Mouse (Mus musculus) skeletal muscle tissue, adult 2 months (tissue): ENCODE measurements around the gene Gm10203.
"Not testable (repeated sequence)": the region's sequence is repeated elsewhere in the genome, so short reads cannot be mapped to it uniquely, and the experiment has no call there.

Experiments
- DNase-seq: peaks from one replicate; pipeline ENCODE4 v3.0.0-alpha.2; 2012; ENCODE audit warnings: low read depth, low spot score

The Gm10203 gene

DNA sequence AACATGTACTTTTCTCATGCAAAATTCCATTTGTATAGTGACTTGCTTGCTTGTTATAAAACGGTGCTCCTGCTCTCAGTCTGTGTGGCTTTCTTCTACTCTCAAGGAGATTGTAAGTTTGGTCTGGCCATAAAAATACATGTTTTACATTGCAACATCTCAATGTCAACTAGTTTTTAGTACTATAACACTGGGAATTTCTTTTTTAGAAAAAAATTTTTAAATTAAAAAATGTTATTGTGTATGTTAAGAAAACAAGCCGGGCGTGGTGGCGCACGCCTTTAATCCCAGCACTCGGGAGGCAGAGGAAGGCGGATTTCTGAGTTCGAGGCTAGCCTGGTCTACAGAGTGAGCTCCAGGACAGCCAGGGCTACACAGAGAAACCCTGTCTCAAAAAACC, at the start of gene Gm10203:
Gene Gm10203, plus strand, starts transcription at position 301 of the 400 bp plus-strand sequence.
- not testable (repeated sequence) for DNase-seq

DNA sequence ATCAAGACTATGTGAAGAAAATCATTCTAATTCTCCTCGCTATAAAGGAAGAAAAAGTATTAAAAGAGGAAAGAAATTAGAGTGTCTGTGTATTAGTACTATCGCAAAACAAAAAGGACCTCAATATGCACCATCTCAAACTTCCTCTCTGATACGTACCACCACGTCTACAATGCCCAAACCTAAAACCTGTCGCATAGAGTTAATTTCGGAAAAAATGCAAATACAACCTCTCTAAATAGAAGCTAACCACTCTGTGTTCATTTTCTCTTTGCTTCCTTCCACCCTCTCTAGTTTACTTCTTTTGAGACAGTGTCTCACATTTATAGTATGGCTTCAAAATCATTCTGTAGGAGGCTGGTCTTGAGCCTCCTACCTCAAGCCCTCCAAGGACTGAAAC, 37.6 kb upstream of the Gm10203 start:
- DNase-seq = no peak

DNA sequence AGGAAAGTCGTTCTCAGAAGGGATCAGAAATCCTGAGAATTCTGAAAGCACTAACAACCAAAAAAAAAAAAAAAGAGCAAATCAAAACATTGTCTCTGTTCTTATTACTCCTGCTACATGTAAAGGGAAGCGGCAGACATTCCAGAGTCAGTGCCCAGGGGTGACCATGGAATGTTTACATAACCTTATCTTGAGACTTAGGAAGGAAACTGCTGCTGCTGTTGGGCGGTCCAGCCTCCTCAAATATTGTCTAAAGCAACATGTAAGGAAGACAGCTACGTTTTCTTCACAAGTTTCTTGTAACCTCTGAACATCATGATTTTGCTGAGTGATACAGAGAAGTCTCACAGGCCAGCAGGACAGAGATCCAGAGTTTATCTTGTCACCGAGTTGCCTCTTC, 36.5 kb upstream of the Gm10203 start:
- DNase-seq = peak; percentile 9

DNA sequence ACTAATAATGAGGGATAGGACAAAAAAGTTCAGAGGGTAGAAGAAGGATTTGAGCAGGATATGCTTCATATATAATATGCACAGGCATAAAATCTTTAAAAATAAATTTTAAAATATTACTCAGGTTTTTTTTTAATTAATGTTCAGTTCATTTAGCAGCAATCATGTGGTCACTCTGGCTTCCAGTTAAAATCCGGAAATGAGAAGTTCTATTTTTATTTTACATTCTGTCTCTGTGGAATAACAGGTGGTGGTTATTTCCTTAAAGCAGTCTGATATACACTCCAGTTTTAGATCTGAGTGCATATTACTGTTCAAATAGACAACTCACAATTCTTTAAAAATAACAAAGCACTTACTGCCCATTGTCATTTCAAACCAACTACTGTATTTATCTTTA, 35.4 kb upstream of the Gm10203 start:
- no peak for DNase-seq

DNA sequence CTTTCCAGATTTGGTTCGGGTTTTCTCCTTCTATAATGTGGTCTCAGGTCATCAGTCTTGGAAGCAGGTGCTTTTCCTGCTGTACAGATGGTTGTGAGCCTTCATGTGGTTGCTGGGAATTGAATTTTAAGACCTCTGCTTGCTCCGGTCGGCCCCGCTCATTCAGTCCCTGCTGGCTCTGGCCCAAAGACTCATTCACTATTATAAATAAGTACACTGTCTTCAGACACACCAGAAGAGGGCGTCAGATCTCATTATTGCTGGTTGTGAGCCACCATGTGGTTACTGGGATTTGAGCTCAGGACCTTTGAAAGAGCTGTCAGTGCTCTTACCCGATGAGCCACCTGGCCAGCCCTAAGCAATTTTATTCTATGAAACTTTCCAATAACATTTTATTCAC, 34.6 kb upstream of the Gm10203 start:
- no peak for DNase-seq

DNA sequence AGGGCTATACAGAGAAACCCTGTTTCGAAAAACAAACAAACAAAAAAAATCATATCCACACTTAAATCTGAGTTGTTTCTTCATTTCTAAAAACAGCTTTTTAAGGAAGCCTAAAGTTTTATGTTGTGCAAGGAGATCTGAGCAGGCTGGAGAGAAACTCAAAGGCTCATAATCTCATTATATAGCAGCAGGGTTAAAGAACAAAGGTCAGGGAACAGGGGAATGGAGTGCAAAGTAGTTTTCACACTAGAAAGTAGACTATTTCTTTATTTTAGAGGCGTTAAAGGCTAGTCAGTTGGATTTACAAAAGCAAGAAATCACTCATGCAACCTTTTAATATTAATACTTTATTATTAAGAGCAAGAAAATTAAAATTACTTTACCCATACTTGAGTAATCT, 33.7 kb upstream of the Gm10203 start:
- no peak for DNase-seq

DNA sequence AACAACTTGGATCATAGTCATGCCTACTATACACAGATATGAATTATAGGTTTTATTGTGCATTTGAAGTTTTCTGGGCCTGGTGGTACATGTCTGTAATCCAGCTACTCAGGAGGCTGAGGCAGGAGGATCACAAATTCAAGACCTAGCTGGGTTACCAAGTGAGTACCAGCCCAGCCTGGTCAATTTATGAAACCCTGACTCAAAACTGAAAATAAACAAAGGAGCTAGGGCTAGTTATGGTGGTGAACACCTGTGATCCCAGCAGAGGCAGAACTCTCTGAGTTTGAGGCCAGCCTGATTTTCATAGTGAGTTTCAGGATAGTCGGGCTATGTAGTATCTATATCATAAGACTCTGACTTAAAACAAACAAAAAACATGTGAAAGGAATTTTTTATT, 32.7 kb upstream of the Gm10203 start:
- DNase-seq = no peak

DNA sequence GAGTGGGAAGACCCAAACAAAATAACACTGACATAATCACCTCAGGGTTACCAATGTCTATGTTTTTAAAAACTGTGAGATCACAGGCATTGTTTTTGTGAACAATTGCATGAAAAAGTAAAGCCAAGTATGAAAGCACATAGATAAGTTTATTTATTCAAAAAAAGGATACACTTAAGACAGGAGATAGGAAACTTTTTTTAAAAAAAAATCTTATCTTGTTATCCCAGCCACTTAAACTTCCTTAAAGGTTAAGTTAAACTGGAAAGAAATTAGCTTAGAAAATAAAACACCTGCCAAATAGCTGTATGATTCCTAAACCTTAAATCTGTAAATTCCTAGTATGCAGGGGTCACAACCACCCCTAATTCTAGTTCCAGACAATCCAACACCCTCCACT, 31.0 kb upstream of the Gm10203 start:
- no peak for DNase-seq

DNA sequence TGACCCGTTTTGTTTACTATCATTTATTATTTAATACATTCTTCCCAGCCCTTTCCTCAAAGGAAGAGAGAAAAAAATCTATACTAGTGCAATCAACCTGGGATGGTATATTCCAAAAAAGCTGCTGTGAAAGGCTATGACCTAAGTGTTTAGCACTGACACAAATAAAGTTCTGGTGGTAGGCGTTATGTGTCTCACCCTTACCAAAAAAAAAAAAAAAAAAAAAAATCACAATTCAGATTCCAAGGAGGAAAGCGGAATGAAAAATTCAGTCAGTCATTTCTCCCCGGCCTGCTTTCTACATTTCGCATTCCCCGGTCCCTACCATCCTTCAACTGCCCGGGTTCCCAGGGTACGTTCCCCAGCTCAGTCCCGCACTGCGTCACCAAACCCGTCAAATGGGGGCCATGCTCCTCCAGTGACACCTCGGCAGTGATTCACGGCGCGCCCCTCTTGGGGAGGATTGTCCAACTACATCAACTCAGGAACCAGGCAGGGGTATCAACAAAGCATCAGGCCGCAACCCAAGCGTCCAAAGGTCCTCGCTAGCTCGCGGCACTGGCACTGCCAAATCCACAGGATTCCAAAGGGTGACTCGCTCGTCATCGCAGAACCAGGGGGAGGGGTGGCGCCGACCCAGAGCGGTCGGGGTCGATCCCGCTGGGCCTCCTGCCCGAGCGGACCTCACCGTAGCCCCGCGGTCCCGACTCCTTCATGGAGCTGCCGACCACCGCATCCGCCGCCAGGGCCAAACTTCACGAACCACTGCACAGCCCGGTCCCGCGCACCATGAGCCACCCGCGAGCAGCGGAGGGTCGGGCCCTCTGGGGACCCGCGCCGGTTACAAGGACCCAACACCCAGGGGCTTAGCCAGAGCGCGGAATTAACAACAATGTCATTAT, 29.5 kb upstream of the Gm10203 start:
- DNase-seq = no peak

DNA sequence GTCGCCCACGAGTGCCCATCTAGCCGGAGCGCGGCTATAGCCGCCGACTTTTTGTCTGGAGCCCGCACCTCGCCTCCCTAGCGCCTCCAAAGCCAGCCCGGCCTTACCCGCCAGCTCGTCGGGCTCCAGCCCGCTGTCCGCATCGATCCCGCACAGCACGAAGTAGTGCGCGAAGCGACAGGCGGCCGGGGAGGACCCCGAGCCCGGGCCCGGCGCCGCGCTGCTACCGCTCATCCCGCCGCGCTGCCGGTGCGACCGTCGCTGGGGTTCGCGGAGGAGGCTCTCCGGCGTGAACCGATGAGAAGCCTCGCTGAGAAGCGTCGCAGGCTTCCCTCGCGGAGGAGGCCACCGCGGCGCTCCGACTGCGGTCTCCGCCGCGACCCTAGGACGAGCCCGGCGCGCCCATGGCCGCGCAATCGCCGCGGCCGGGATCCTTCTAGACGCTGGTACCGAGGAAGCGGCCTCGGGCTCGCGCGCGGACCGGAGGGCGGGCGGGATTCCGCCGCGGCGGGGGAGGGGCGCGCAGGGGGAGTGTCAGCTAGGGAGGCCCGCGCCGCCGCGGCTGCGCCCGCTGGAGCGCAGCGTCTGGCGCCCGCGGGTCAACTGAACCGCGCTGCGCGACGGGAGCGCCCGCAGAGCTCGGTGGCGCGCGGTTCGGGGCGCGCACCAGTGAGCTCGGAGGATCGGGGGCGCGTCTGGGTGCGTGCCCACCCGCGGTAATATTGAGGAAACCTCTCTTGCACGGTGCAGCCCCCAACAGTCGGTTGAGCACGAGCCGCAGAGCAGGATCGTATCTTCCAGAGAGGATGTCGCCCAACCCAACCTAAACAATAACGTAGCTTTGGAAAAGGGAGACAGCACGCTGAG, 28.7 kb upstream of the Gm10203 start, which contains the start of gene Dennd5b:
Gene Dennd5b, minus strand, starts transcription at position 605 of the 867 bp plus-strand sequence.
- peak; percentile 44 for DNase-seq

DNA sequence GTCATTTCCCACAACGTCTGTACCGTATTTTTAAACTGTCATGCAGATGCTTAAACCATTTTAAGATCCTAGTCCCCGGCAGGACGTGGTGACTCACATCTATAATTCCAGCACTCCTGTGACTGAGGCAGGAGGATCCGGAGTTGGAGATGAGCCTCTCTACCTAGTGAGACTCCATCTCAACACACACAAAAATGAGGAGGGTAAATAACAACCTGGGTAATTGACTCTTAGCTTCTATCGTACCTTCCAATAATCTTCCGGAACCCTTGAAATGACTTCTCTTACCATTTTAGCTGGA, 28.1 kb upstream of the Gm10203 start:
- no peak for DNase-seq

DNA sequence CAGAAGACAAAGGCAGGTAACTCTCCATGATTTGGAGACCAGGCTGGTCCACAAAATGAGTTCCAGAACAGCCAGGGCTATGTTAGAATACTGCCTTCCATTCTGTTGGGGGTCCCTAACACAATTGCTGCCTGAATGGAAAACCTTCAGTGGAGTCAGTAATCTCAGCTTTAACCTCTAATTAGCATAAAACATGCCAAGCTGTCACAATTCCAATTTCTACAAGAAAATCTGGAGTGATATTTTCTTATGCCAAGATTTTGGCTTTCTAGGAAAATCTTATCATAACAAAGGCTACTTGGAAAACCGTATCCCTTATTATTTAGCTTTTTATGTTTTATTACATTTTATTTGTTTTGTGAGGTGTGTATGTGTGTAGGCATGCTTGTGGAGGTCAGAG, 26.5 kb upstream of the Gm10203 start:
- DNase-seq = no peak

DNA sequence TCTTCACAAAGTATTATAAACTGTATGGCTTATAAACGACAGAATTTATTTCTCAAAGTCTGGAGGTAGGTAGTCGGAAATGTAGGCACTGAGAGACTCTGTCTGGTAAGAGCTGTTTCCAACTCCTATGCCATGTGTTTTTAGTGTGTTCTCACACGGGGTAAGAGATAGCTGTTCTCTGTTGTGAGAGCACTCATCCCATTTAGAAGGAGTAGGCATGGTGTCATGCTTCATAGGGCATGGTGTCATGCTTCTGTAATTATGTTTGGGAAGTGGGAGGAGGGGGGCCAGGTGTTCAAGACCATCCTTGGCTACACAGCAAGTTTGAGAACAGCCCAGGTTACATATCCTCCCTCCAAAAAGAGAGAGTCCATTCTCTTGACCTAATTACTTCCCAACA, 22.4 kb upstream of the Gm10203 start:
- DNase-seq = no peak

DNA sequence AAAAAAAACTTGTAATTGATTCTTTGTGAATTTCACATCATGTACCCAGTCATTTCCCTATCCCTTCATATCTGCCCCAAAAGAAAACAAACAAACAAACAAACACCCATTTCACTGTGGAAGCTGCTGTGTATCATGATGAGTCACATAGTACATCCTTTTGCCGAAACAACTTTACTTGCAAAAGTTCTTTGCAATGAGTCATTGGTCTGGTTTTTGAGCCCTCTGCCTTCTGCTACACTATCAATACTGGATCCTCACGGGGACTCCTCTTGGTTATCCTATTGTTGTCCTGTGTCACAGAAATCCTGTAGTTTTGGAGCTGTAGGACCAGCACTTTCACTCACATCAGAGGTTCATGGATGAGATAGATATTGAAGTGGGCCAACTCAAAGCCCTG, 21.1 kb upstream of the Gm10203 start:
- no peak for DNase-seq

DNA sequence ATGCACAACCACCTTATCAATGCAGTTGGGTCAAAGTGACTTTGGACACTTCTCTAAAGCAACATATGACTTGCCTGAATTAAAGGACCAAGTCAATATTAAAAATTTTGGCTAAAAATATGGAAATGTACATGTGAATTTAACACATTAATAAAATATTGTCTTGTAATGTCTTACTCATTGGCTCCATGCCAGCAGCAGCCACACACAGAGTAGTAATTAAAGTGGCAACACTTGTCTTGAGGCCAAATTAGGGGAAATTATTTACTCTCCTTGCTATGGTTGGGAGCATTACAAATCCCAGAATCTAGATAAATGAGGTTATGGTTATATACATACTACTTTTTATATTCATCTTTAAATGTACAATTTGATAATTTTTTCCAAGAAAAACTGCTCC, 13.0 kb upstream of the Gm10203 start:
- no peak for DNase-seq

DNA sequence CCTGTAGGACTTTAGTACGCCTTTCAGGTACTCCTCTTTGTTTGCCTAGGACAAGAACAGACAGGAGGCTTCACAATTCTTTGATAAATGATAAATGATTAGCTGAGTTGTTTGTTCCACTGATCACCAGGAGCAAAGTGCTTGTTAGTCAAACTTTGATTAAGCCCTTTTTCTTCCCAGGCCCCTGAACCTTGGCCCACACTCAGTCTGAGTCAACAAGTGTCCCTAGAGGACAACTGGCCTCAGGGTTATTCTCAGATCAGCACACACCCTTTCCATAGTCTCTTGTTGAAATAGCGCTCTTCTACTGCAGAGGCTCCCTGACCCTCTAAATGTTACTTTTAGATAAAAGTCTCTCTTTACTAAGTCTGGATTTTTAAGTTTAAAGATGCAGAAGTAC, 11.0 kb upstream of the Gm10203 start:
- peak; percentile 60 for DNase-seq

DNA sequence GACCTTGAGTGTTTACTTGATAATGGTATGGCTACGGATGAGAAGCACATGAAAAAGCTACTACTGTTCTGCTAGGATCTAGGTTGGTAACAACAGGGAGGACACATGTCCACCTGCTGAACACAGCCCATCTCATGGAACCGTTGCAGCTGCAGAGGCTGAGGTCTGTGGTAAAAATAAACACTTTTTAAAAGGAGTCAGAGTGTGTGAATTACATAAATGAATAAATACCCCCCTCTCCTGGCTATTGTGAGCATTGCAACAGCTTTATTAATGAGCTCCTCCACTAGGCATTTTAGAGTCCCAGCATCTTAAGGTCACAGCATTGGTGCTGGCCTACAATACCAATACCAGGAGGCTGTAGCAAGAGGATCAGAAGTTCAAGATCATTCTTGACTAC, 10.1 kb upstream of the Gm10203 start:
- DNase-seq = peak; percentile 45

DNA sequence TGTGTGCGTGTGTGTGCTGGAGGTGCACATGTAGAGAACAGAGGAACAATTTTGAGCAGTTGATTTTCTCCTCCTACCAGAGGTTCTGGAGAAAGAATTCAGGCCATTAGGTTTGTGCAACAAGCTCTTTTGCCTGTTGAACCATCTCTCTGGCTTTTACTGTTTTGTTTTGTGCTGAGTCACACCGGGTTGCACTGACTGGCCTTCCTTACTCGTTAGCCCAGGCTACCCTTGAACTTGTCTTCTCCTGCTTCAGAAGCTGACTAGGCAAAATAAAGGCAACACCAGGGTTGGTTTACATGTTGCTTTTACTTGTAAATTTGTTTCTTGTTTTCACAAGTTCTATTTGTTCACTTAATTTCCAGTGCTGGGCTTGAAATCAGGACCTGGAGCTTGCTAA, 6.9 kb upstream of the Gm10203 start:
- DNase-seq = no peak

DNA sequence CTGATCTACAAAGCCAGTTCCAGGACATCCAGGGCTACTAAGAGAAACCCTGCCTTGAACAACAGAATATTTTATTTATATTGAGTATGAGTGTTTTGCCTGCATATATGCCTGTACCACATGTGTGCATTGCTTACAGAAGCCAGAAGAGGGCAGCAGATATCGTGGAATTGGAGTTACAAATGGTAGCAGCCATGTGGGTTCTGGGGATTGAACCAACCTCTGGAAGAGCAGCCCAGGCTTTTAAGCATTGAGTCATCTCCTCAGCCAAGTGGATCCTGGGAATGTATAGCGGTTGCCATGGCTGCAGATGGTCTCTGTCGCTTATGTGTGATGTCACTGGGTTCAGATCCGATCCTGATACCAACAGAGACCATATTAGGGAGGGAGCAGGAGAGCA, 3.3 kb upstream of the Gm10203 start:
- no peak for DNase-seq

DNA sequence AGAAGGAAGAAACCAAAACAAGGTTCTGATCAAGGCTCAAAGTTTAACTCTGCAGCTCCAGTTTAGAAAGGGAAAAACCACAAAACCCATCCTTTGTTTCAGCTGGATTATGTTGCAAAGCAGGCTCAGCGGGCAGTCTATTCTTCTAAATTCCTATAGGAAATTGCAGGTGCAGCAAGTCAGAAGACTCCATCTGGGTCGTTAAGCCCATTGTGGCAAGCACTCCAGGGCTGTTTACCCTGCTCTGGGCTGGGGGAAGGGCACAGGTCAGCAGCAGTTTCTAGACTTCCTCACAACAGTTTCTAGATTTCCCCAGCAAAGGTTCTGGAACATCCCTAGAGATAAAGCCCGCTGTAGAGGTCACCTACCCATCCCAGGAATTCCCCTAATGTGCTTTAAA, 1.1 kb downstream of the Gm10203 start:
- no peak for DNase-seq

DNA sequence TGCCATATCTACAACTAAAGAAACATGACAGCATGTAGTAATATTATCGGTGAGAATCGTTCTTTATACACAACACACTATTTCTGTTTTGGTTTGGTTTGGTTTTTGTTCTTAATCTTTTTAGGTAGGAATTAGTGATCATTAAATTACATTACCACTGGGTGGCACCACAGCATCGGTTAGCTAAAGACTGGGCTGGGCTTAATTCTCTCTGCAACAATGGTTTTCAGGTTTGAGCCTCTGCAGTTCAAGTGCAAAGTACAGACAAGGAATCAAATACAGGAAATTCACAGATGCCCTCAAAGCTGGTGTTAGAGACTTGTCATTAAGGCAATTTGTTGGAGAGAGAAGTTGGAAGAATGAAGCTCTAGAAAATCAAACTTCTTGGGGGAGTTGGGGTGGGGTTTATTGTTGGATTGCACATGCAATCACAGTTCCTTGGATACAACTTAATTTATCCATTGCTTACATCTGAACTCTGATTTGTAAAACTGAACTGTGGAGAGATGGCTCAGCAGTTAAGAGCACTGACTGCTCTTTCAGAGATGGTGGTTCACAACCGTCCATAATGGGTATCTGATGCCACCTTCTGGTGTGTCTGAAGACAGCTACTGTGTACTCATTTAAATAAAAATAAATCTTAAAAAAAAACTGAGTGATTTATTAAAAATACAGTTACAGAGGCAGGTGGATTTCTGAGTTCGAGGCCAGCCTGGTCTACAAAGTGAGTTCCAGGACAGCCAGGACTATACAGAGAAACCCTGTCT, 2.5 kb downstream of the Gm10203 start:
- peak; percentile 35 for DNase-seq
